Mouse (Mus musculus) liver (tissue): ENCODE measurements around the gene Golga4.
A peak's percentile ranks its signal among the peaks of the same experiment; 100 is the strongest.

ENCODE experiments used
- DNase-seq: peaks from one replicate; pipeline ENCODE4 v3.0.0-alpha.2; 2020; ENCODE audit warnings: mixed read lengths

Gene Golga4

GRCm38 (mm10) chr9:118491195-118491594 lies 14.9 kb upstream of the Golga4 start:
- no peak for DNase-seq

- no peak for DNase-seq
These were observed 13.0 kb upstream of the Golga4 start for GRCm38 (mm10) chr9:118492932-118493698.

GRCm38 (mm10) chr9:118494106-118494505 lies 12.0 kb upstream of the Golga4 start:
- no peak for DNase-seq

GRCm38 (mm10) chr9:118495933-118496332 lies 10.1 kb upstream of the Golga4 start:
- DNase-seq: no peak

GRCm38 (mm10) chr9:118496952-118497351 lies 9.1 kb upstream of the Golga4 start:
- DNase-seq: no peak

GRCm38 (mm10) chr9:118498061-118498460 lies 8.0 kb upstream of the Golga4 start:
- DNase-seq: no peak

- DNase-seq: no peak
These were observed 5.1 kb upstream of the Golga4 start for GRCm38 (mm10) chr9:118500963-118501362.

GRCm38 (mm10) chr9:118504656-118505055 lies 1.4 kb upstream of the Golga4 start:
- DNase-seq: no peak

- DNase-seq: peak; percentile 49
These were observed 551 bp downstream of the Golga4 start for GRCm38 (mm10) chr9:118506404-118507231.

- DNase-seq: no peak
These were observed 1.5 kb downstream of the Golga4 start for GRCm38 (mm10) chr9:118507552-118507951.

GRCm38 (mm10) chr9:118508601-118509000 lies 2.5 kb downstream of the Golga4 start:
- no peak for DNase-seq

GRCm38 (mm10) chr9:118510941-118511690 lies 5.0 kb downstream of the Golga4 start:
- DNase-seq: no peak

- no peak for DNase-seq
These were observed 6.7 kb downstream of the Golga4 start for GRCm38 (mm10) chr9:118512681-118513233.

- no peak for DNase-seq
These were observed 9.4 kb downstream of the Golga4 start for GRCm38 (mm10) chr9:118515476-118515875.

- no peak for DNase-seq
These were observed 10.1 kb downstream of the Golga4 start for GRCm38 (mm10) chr9:118516162-118516561.

GRCm38 (mm10) chr9:118517619-118518018 lies 11.6 kb downstream of the Golga4 start:
- no peak for DNase-seq

- DNase-seq: no peak
These were observed 13.0 kb downstream of the Golga4 start for GRCm38 (mm10) chr9:118519101-118519500.

- no peak for DNase-seq
These were observed 13.9 kb downstream of the Golga4 start for GRCm38 (mm10) chr9:118520011-118520410.

- no peak for DNase-seq
These were observed 14.8 kb downstream of the Golga4 start for GRCm38 (mm10) chr9:118520858-118521257.

- no peak for DNase-seq
These were observed 15.6 kb downstream of the Golga4 start for GRCm38 (mm10) chr9:118521659-118522058.

GRCm38 (mm10) chr9:118523738-118524137 lies 17.7 kb downstream of the Golga4 start:
- no peak for DNase-seq

- DNase-seq: no peak
These were observed 21.0 kb downstream of the Golga4 start for GRCm38 (mm10) chr9:118527056-118527455.

GRCm38 (mm10) chr9:118529783-118530182 lies 23.7 kb downstream of the Golga4 start:
- no peak for DNase-seq
